Mouse (Mus musculus): ENCODE results near the gene Gmfb. TPM values are rescaled to one million over a fixed set of nuclear protein-coding genes. Genes with fewer than 3 reads are reported as not detected.

Gmfb gene
- polyA plus RNA-seq, 1 experiment, result 23.9 TPM

- H3K4me1 ChIP-seq (replicated peaks; ENCODE audit: control insufficient read depth, insufficient read depth, low read length), result peaks cover 2% of the 10 kb centered on the region
- no peak overlapping the region for H3K27ac ChIP-seq (ENCODE audit: control insufficient read depth, insufficient read depth, low read length)
- no peaks in the 10 kb centered on the region for H3K27me3 ChIP-seq (ENCODE audit: control insufficient read depth, insufficient read depth, low read length)
- peak; percentile 14 for DNase-seq
- H3K36me3 ChIP-seq (ENCODE audit: control insufficient read depth, insufficient read depth, low read length), result no peaks in the 10 kb centered on the region
- 22% methylated on average over 8 of the region's 8 CpGs for WGBS
- TF ChIP-seq CTCF (IDR thresholded peaks at IDR 0.05; ENCODE audit: borderline replicate concordance, control insufficient read depth, extremely low read depth, insufficient read depth, low read length, poor library complexity) (no peak), POLR2A (IDR thresholded peaks at IDR 0.05; ENCODE audit: control insufficient read depth, extremely low read depth, insufficient read depth, low read length, poor library complexity) (no peak)
- H3K4me3 ChIP-seq (ENCODE audit: control insufficient read depth, insufficient read depth, low read length), result no peak overlapping the region
Observed at GRCm38 (mm10) chr14:46788505-46788901, 33.5 kb downstream of the Gmfb start.

GRCm38 (mm10) chr14:46787787-46788504 is 34.1 kb downstream of the Gmfb start, which contains the start of gene Cnih1:
TSS of gene Cnih1 (minus strand) at chr14:46788411.
- TF ChIP-seq POLR2A (IDR thresholded peaks at IDR 0.05; ENCODE audit: control insufficient read depth, extremely low read depth, insufficient read depth, low read length, poor library complexity) (peak; percentile 29; the same call in 1 of the 2 replicates), CTCF (IDR thresholded peaks at IDR 0.05; ENCODE audit: borderline replicate concordance, control insufficient read depth, extremely low read depth, insufficient read depth, low read length, poor library complexity) (peak; percentile 91)
- H3K4me1 ChIP-seq (replicated peaks; ENCODE audit: control insufficient read depth, insufficient read depth, low read length), result peaks cover 4% of the 10 kb centered on the region
- H3K27ac ChIP-seq (ENCODE audit: control insufficient read depth, insufficient read depth, low read length), result no peak within 1 kb of the TSS
- peak; percentile 92 for DNase-seq
- WGBS, result under 1% methylated on average over 85 of the region's 86 CpGs
- H3K4me3 ChIP-seq (ENCODE audit: control insufficient read depth, insufficient read depth, low read length), result peak within 1 kb of the TSS; percentile 61
- no peaks in the 10 kb centered on the region for H3K27me3 ChIP-seq (ENCODE audit: control insufficient read depth, insufficient read depth, low read length)
- H3K36me3 ChIP-seq (ENCODE audit: control insufficient read depth, insufficient read depth, low read length), result no peaks in the 10 kb centered on the region

DNA sequence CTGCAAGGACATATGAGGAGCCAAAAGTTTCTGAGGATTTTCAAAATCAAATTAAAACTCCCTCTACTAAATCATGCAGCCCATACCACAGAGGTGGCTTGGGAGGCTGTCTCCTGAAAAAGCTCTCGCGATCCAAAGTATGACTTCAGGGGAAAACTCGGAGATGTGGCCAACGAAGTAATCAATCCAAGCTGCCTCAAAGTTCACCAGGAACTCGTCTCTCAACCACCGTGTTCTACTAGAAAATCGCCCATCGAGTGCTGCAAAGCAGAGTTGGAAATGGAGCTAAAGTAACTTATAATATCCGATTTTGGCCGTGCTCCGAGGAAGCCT is 34.6 kb downstream of the Gmfb start:
- Histone ChIP-seq H3K27ac (ENCODE audit: control insufficient read depth, insufficient read depth, low read length) (no peak overlapping the region), H3K4me1 (replicated peaks; ENCODE audit: control insufficient read depth, insufficient read depth, low read length) (peaks cover 4% of the 10 kb centered on the region), H3K36me3 (ENCODE audit: control insufficient read depth, insufficient read depth, low read length) (no peaks in the 10 kb centered on the region), H3K27me3 (ENCODE audit: control insufficient read depth, insufficient read depth, low read length) (no peaks in the 10 kb centered on the region), H3K4me3 (ENCODE audit: control insufficient read depth, insufficient read depth, low read length) (peak overlapping the region; percentile 61)
- TF ChIP-seq CTCF (IDR thresholded peaks at IDR 0.05; ENCODE audit: borderline replicate concordance, control insufficient read depth, extremely low read depth, insufficient read depth, low read length, poor library complexity) (no peak), POLR2A (IDR thresholded peaks at IDR 0.05; ENCODE audit: control insufficient read depth, extremely low read depth, insufficient read depth, low read length, poor library complexity) (no peak)
- under 1% methylated on average over 11 of the region's 11 CpGs for WGBS
- DNase-seq, result peak; percentile 7

DNA sequence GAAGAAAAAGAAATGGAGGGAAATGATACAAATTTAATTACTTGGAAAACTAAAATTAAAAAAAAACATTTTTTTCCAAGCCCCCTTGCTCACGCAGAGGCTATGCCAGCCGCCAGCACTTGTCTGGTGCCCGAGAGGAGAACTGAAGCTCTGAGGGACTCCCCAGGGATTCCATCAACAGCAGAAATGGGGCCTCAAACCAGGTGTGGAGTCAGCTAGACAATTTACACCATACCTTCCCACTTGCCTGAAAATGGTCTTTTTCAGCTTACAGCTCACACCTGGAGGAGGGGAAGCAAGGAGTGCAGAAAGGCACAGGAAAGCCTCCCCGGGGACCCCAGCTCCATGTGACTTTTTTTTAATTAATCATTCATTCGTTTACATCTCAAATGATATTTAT is 36.8 kb downstream of the Gmfb start:
- Histone ChIP-seq H3K4me1 (replicated peaks; ENCODE audit: control insufficient read depth, insufficient read depth, low read length) (peaks cover 4% of the 10 kb centered on the region), H3K36me3 (ENCODE audit: control insufficient read depth, insufficient read depth, low read length) (no peaks in the 10 kb centered on the region), H3K27me3 (ENCODE audit: control insufficient read depth, insufficient read depth, low read length) (no peaks in the 10 kb centered on the region), H3K4me3 (ENCODE audit: control insufficient read depth, insufficient read depth, low read length) (no peak overlapping the region), H3K27ac (ENCODE audit: control insufficient read depth, insufficient read depth, low read length) (no peak overlapping the region)
- 95% methylated on average over 5 of the region's 5 CpGs for WGBS
- no peak for DNase-seq
- TF ChIP-seq CTCF (IDR thresholded peaks at IDR 0.05; ENCODE audit: borderline replicate concordance, control insufficient read depth, extremely low read depth, insufficient read depth, low read length, poor library complexity) (no peak), POLR2A (IDR thresholded peaks at IDR 0.05; ENCODE audit: control insufficient read depth, extremely low read depth, insufficient read depth, low read length, poor library complexity) (no peak)

- H3K4me1 ChIP-seq (replicated peaks; ENCODE audit: control insufficient read depth, insufficient read depth, low read length), result peaks cover 4% of the 10 kb centered on the region
- no peak overlapping the region for H3K4me3 ChIP-seq (ENCODE audit: control insufficient read depth, insufficient read depth, low read length)
- TF ChIP-seq POLR2A (IDR thresholded peaks at IDR 0.05; ENCODE audit: control insufficient read depth, extremely low read depth, insufficient read depth, low read length, poor library complexity) (no peak), CTCF (IDR thresholded peaks at IDR 0.05; ENCODE audit: borderline replicate concordance, control insufficient read depth, extremely low read depth, insufficient read depth, low read length, poor library complexity) (no peak)
- DNase-seq, result no peak
- no peaks in the 10 kb centered on the region for H3K27me3 ChIP-seq (ENCODE audit: control insufficient read depth, insufficient read depth, low read length)
- WGBS, result 76% methylated on average over 10 of the region's 10 CpGs
- peaks cover 18% of the 10 kb centered on the region for H3K36me3 ChIP-seq (ENCODE audit: control insufficient read depth, insufficient read depth, low read length)
- no peak overlapping the region for H3K27ac ChIP-seq (ENCODE audit: control insufficient read depth, insufficient read depth, low read length)
Observed at GRCm38 (mm10) chr14:46783327-46783926, 38.6 kb downstream of the Gmfb start.

DNA sequence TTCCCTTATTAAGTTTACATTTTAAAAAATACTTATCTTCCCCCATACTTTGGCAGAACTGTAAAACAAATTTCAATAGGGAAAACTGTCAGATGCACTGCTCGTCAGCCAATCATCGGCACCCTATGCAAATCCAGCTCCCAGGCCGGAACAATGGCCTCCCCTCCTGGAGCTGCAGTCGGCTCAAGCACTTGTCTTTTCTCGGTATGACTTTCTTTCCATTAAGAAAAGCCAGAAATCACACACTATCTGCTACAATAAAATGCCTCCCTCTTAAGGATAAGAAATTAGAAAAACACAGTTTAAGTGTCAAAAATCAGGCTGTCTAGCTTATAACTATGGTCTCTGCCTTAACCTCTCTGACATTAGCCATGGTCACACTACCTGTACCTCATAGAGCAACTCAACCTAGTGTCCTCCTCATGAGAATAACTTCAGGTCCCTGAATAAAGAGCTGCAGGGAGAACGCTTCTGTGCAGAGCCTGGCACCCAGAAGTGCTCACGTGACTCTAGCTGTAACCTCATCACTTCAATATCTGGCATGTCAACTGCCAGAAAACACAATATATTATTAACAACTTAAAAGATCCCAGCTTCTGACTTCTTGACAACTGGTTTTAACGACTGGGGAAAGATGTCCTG is 39.7 kb downstream of the Gmfb start:
- no peak for DNase-seq
- H3K36me3 ChIP-seq (ENCODE audit: control insufficient read depth, insufficient read depth, low read length), result peaks cover 29% of the 10 kb centered on the region
- H3K27ac ChIP-seq (ENCODE audit: control insufficient read depth, insufficient read depth, low read length), result no peak overlapping the region
- peaks cover 2% of the 10 kb centered on the region; the same call in 1 of the 2 replicates for H3K4me1 ChIP-seq (replicated peaks; ENCODE audit: control insufficient read depth, insufficient read depth, low read length)
- no peaks in the 10 kb centered on the region for H3K27me3 ChIP-seq (ENCODE audit: control insufficient read depth, insufficient read depth, low read length)
- H3K4me3 ChIP-seq (ENCODE audit: control insufficient read depth, insufficient read depth, low read length), result no peak overlapping the region
- WGBS, result 72% methylated on average over 8 of the region's 8 CpGs
- TF ChIP-seq CTCF (IDR thresholded peaks at IDR 0.05; ENCODE audit: borderline replicate concordance, control insufficient read depth, extremely low read depth, insufficient read depth, low read length, poor library complexity), result no peak
- TF ChIP-seq POLR2A (IDR thresholded peaks at IDR 0.05; ENCODE audit: control insufficient read depth, extremely low read depth, insufficient read depth, low read length, poor library complexity), result no peak
